Mouse (Mus musculus) kidney, adult 18-20 months (tissue): ENCODE results near the gene Mov10.
"Not testable (repeated sequence)": the region's sequence is repeated elsewhere in the genome, so short reads cannot be mapped to it uniquely, and the experiment has no call there.

Source experiments
- DNase-seq: peaks from one replicate; pipeline ENCODE4 v3.0.0; 2021

Mov10 gene

DNA sequence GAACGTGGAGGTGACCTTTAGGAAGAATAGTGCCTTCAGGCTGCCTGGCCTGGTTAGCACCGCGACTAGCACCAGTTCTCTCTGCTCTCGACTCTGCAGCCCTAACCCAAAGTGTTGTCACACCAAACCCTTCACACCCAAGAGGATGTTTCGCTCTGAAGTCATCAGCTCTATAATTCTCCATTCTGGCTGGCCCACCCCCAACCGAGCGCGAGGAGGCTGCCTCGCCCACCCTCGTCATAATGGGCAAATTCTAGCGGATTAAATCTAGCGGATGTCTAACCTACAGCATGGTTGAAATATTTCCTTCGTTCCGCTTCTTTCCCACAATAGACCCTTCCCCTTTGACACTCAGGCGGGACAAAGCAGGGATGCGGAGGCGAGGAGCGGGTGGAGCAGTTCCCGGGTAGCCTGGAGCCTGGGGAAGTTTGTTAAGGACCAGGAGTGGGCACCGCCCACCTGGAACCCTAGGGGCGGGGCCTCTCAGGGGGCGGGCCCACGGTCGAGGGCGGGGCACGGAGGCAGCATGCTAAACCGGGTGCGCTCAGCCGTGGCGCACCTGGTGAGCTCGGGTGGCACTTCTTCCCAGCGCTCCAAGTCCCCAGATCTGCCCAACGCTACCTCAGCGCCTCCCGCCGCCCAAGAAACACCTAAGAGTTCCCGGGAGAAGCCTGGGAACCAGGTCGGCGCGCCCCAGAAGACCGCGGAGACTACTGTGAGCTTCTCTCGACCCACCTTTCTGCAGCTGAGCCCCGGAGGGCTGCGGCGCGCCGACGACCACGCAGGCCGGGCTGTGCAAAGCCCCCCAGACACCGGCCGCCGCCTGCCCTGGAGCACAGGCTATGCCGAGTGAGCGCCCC is 37.6 kb downstream of the Mov10 start, which contains the start of gene Ppm1j:
Gene Ppm1j, plus strand, starts transcription at position 496 of the 860 bp plus-strand sequence.
- peak; percentile 86 for DNase-seq

DNA sequence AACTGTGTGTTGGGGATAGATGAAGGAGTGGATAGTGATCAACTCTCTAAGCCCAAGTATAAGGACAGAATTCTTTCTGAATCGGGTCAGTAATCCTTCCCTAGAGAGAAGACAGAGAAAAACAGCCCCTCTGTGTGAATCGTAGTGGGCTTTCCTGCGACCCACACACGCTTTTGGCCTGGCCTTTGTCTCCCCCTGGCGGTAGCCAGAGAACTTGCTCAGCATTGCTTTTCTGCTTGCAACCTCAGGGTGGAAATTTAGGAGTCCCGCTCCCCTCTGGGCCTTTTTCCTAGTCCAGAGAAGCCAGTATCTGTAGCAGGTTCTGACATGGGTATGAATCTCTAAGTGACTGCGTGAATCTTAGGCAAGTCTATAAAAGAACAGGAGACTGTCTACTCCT is 38.4 kb downstream of the Mov10 start:
- DNase-seq: peak; percentile 46

DNA sequence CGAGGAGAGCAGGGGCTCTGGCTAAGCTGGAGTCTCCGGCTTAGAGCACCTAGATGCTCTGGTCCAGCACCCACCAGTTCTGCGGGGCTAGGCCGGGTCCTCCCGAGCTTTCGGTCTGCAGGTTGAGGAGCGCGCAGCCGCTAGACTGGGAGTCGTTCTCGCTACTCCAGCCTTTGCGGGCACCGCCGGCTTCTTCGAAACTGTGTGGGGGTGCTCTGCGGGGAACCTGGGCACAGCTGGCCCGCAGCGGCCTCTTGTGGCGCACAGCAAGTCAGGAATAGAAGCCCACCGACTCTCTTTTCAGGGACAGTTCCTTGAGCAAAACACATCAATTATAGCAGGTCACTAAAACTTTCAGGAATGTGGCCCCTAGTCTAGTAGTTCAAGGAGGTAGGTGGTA is 41.0 kb downstream of the Mov10 start:
- peak; percentile 13 for DNase-seq

DNA sequence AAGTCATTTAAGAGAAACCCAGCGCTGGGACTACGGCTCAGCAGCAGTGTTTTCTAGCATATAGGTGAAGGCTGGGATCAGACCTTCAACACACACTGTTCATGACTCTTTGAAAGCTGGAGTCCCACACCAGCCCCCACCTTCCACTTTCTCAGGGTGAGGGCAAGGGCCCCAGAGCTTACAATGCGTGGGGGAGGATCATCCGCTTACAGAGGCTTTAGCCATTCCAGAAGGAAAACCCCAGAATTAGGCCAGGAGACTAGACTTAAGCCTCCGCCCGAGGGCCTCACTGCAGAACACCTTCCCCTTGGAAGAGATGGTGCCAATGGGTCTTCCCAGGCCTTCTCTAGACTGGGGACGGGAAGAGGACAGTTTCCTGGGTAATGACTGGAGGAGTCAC is 45.1 kb downstream of the Mov10 start:
- no peak for DNase-seq

DNA sequence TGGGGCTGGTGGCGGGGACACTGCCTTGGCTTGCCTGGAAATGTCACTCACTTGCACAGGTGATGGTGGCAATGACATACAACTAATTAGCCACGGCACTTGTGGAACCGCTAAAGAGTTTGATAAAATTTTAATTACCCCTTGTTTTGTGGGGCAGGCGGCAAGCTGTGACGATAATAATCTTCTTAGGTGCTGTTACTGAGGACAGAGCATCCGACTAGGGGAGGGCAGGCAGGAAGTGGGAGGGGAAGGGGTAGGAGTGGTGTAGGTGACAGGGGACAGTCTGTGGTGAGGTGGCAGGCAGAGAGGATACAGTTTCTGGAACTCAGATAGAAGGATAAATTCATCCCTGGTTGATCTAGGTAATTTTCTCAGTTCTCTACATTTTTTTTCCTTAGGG is 46.9 kb downstream of the Mov10 start:
- DNase-seq: no peak

DNA sequence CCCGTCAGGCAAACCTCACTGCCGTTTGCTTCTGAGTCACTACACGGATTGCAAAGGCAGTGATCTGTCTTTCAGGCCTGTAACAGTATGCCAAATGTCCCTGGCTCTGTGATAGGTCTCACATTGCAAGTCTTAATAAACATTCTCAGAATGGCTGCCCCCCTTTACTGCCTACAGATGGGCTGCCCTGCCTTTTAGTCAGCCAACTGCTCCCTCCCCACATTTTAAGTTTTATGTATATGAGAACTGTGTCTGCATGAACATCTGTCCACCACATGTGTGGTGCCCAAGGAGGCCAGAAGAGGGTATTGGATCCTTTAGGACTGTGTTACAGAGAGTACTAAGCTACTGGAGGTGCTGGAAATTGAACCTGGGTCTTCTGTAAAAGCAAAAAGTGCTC is 47.4 kb downstream of the Mov10 start:
- no peak for DNase-seq

DNA sequence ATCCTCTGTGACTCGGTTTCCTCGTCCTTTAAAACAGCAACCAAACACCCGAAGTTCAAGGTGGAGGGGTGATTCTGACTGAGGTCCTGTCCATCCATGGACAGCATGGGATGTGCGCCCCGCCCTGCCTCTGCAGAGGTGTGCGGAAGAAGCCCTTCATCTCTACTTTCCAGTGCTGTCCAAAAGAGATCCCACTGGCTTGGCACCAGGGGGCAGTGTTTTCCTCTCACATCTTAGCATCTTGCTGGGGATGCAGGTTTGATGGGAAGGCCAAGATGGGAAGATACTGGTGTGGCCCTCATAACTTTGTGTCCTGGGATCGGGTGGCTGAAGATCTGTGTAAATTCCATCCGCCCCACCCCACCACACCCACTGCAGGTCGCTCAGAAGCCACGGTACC is 48.3 kb downstream of the Mov10 start:
- DNase-seq: peak; percentile 53

DNA sequence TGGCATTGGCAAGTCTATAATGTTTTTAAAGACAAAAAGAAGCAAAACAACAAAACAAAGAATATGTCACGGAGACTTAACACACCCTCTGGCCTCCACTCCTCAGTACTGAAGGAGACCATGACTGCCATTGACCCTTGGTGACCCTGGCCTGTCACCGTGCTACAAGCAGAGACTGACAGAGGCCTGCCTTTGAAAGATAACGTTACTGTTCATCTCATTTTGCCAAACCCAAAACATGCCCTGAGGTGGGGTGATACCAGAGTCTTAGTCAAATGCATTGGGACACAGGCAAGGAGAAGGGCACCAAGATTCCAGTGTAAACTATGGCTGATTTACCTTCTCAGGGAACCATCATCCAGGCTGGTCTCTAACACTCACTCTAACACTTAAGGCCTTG is 49.2 kb downstream of the Mov10 start:
- no peak for DNase-seq

DNA sequence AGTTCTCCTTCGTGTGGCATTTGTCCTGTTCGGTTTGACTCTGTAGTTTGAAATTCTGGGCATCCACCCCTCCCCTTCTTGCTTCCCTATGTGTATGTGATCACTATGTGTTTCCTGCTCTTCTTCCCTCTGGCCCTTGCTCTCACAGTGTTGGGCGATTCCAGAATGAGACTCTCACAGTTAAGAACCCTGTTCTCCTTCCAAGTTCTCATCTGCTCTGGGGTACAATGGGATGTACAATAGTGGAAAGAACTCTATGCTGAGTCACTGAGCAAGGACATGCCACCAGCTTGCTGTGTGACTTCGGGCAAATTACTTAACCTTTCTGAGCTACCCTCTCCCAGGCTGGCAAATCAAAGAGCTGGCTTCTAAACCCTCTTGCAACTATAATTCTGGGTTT is 50.6 kb downstream of the Mov10 start:
- DNase-seq: no peak

DNA sequence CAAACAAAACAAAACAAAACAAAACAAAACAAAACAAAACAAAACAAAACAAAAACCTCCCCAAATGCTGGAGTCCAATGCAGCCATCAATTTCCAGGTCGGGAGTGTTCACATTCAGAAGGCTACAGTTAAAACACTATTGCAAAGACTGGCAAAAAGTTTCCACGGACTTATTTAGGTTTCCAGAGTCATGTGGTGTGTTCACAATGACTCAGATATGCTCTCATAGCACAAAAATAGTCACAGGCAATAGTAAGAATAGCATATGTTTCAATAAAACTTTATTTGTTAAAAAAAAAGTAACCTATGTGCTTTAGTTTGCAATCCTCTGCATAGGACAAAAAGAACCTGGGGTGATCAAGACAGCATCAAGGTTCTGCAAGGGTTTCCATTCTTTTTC is 51.2 kb downstream of the Mov10 start:
- DNase-seq: no peak

DNA sequence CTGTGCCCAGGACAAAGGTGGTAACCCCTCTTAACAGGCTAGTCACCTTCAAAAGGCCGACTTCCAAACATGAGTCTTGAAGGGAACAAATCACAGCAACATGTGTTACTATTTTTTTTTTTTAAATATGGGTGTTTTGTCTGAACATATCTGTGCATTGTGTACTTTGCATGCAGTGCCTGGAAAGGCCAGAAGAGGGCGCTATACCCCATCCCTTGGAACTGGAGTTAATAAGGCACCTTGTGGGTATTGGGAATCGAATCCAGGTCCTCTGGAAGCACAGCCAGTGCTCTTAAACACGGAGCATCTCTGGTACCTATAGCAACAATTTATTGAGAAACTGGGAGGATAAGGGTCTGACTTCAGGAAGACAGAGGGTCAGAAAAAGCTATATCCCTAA is 53.3 kb downstream of the Mov10 start:
- DNase-seq: peak; percentile 19

DNA sequence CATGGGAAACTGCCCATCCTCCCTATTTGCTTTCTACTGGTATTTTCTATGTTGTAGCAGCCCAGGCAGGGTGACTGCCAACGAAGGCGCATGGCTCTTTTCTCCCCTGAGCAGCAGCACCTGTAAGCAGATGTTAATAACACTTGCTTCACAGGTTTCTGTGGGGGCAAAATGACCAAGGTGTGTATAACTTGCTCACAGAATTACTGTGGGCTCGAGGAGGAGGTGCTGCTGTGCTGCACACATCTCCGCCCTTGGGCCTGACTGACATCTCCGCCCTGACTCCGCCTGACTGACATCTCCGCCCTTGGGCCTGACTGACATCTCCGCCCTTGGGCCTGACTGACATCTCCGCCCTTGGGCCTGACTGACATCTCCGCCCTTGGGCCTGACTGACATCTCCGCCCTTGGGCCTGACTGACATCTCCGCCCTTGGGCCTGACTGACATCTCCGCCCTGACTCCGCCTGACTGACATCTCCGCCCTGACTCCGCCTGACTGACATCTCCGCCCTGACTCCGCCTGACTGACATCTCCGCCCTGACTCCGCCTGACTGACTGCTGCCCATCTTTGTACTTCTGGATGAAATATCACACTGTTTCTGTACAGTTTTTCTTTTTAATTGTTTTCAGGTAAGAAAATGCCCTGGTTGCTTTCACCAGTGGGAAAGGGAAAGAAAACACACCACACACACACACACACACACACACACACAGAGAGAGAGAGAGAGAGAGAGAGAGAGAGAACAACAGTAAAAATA is 56.1 kb downstream of the Mov10 start:
- not testable (repeated sequence) for DNase-seq

DNA sequence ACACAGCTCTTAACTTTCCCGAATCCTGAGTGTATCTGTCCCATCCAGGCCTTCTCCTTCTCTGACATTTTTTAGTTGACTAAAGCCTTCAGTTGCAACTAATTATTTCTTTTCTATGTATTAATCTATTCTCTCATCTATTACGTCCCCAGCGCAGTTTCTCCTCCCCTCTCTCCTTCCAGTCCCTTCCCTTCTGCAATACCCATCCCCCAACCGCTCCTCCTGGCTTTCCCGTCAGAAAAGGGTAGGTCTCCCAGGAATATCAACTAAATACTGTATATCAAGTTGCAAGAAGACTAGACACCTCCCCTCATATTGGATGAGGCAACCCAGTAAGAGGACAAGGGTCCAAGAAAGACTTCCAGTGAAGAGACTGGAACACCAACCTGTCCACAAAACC is 59.5 kb downstream of the Mov10 start:
- DNase-seq: no peak

DNA sequence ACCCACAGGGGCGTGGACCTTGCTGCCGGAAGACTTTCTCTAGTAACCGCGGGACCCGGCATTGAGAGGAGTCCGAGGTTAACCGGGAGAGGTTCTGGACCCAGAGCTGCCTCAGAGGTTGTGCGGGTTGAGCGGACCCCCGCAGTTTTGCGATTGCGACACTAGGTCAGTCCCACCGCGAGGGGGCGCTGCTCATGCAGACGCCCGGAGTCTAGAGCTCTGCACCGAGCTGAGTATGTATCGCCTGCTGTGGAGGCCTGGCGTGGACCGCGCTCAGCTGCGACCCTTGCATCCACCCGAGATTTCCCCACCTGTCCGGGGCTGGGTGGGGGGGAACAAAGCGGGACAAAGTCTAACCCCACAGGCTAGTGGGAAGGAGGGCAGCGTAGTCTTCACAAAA is 60.0 kb downstream of the Mov10 start:
- peak; percentile 63 for DNase-seq

DNA sequence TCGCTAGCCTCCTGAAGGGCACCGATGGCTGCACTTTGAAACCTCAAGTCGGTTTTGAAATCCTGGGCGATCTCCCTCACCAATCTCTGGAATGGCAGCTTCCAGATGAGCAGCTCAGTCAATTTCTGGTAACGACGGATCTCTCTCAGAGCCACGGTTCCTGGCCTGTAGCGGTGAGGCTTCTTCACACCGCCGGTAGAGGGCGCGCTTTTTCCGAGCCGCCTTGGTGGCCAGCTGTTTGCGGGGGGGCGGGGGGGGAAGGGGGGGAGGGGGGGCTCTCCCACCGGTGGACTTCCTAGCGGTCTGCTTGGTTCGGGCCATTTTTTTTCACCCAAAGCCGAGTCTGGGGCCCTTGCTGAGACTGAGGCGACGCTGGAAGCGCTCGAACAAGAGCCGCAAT is 65.5 kb downstream of the Mov10 start:
- DNase-seq: not testable (repeated sequence)
